Mouse (Mus musculus): ENCODE results near the gene Col26a1.
"Not testable (repeated sequence)": the region's sequence is repeated elsewhere in the genome, so short reads cannot be mapped to it uniquely, and the experiment has no call there.

Col26a1 gene

GRCm38 (mm10) chr5:136805019-136805418 is 78.0 kb downstream of the Col26a1 start:
- no peak for DNase-seq

GRCm38 (mm10) chr5:136804246-136804645 is 78.8 kb downstream of the Col26a1 start:
- no peak for DNase-seq

GRCm38 (mm10) chr5:136802732-136803131 is 80.3 kb downstream of the Col26a1 start:
- no peak for DNase-seq

- no peak for DNase-seq
These were observed 86.1 kb downstream of the Col26a1 start for GRCm38 (mm10) chr5:136796917-136797316.

- DNase-seq = no peak
These were observed 89.2 kb downstream of the Col26a1 start for GRCm38 (mm10) chr5:136793807-136794206.

- no peak for DNase-seq
These were observed 90.5 kb downstream of the Col26a1 start for GRCm38 (mm10) chr5:136792541-136792940.

GRCm38 (mm10) chr5:136791204-136791603 is 91.8 kb downstream of the Col26a1 start:
- no peak for DNase-seq

GRCm38 (mm10) chr5:136790570-136791196 is 92.3 kb downstream of the Col26a1 start:
- DNase-seq = peak; percentile 75 to 82

- no peak for DNase-seq
These were observed 98.5 kb downstream of the Col26a1 start for GRCm38 (mm10) chr5:136784531-136784930.

- no peak for DNase-seq
These were observed 100.4 kb downstream of the Col26a1 start for GRCm38 (mm10) chr5:136782600-136782999.

GRCm38 (mm10) chr5:136780465-136780864 is 102.5 kb downstream of the Col26a1 start:
- peak; percentile 17 to 20 for DNase-seq

GRCm38 (mm10) chr5:136779946-136780345 is 103.1 kb downstream of the Col26a1 start:
- DNase-seq = no peak

- DNase-seq = no peak
These were observed 107.5 kb downstream of the Col26a1 start for GRCm38 (mm10) chr5:136775548-136775947.

GRCm38 (mm10) chr5:136773044-136774039 is 109.7 kb downstream of the Col26a1 start:
- no peak for DNase-seq

GRCm38 (mm10) chr5:136771132-136771531 is 111.9 kb downstream of the Col26a1 start:
- no peak for DNase-seq

- DNase-seq = no peak
These were observed 115.7 kb downstream of the Col26a1 start for GRCm38 (mm10) chr5:136767304-136767703.

- no peak for DNase-seq
These were observed 118.8 kb downstream of the Col26a1 start for GRCm38 (mm10) chr5:136764157-136764669.

- DNase-seq = no peak
These were observed 122.7 kb downstream of the Col26a1 start for GRCm38 (mm10) chr5:136760345-136760744.

- no peak for DNase-seq
These were observed 123.2 kb downstream of the Col26a1 start for GRCm38 (mm10) chr5:136759781-136760180.

GRCm38 (mm10) chr5:136755696-136756095 is 127.3 kb downstream of the Col26a1 start:
- DNase-seq = peak; percentile 27 to 50

GRCm38 (mm10) chr5:136754053-136754591 is 128.9 kb downstream of the Col26a1 start:
- DNase-seq = no peak

- DNase-seq = not testable (repeated sequence)
These were observed 129.8 kb downstream of the Col26a1 start for GRCm38 (mm10) chr5:136753176-136753575.

- no peak for DNase-seq
These were observed 130.9 kb downstream of the Col26a1 start for GRCm38 (mm10) chr5:136752104-136752503.
